ENCODE assay signal across 8 mouse cellular contexts in genomic region chr4:101648745-101649144, GRCm38 (mm10). TPM values are rescaled to one million over a fixed set of nuclear protein-coding genes. Genes with fewer than 3 reads are reported as not detected.
DNase-seq lines count a peak whose midpoint lies in the region; ATAC-seq lines count a peak whose summit lies in the region.

No protein-coding gene starts in this region.

- DNase-seq in embryo, embryonic 10.5 days (ENCODE audit: low spot score), result peak; percentile 8
- DNase-seq in embryo, embryonic 9.5 days (ENCODE audit: extremely low spot score), result no peak
- DNase-seq in A20 (ENCODE audit: low read depth, low spot score), result peak; percentile 25
- DNase-seq in forebrain, embryonic 14.5 days (ENCODE audit: low spot score), result no peak
- no peak for DNase-seq in left cerebral cortex, postnatal 25 days (ENCODE audit: low spot score in 2 of 2)
- DNase-seq in adrenal gland, adult 8-10 months, result no peak

- peaks cover 10% of the 10 kb centered on the region for H3K4me1 ChIP-seq in forebrain, embryonic 14.5 days (ENCODE audit: control insufficient read depth, insufficient read depth, low read length)
- peaks cover 60% of the 10 kb centered on the region for H3K4me1 ChIP-seq in liver, embryonic 15.5 days (replicated peaks)

- WGBS in forebrain, embryonic 14.5 days, result 91% methylated on average over 1 of the region's 1 CpGs
- 12% methylated on average over 1 of the region's 1 CpGs for WGBS in liver, embryonic 15.5 days (ENCODE audit: insufficient replicate concordance)

- intact Hi-C loops in left cerebral cortex, postnatal 25 days (cut with DNase I), result loop anchor here (10.0 kb wide), 2 partner anchors 264 to 294 kb away; no protein-coding TSS in a partner anchor

- peak overlapping the region; percentile 55 for H3K4me2 ChIP-seq in forebrain, embryonic 14.5 days (ENCODE audit: low read length)
- peak overlapping the region; percentile 80 for H3K4me2 ChIP-seq in liver, embryonic 15.5 days

- peak overlapping the region; percentile 84 for H3K4me3 ChIP-seq in forebrain, embryonic 14.5 days (ENCODE audit: low read depth, low read length)
- peak overlapping the region; percentile 88 for H3K4me3 ChIP-seq in liver, embryonic 15.5 days (replicated peaks)

- no peak overlapping the region for H3K27ac ChIP-seq in forebrain, embryonic 14.5 days (ENCODE audit: low read depth, low read length)
- H3K27ac ChIP-seq in liver, embryonic 15.5 days (replicated peaks), result peak overlapping the region; percentile 94

- 0 out of 2 replicates have a peak overlapping the region, but pooled peaks have one; percentile 89 for H3K9ac ChIP-seq in forebrain, embryonic 14.5 days (ENCODE audit: low read length)
- H3K9ac ChIP-seq in liver, embryonic 15.5 days, result peak overlapping the region; percentile 91

- no peak for ATAC-seq in forebrain, embryonic 14.5 days
- no peak for ATAC-seq in liver, embryonic 15.5 days (ENCODE audit: insufficient read depth)
- no peak for ATAC-seq in frontal cortex, adult (ENCODE audit: low TSS enrichment)

- no peaks in the 10 kb centered on the region for H3K36me3 ChIP-seq in forebrain, embryonic 14.5 days (ENCODE audit: control insufficient read depth, insufficient read depth, low read length)
- 0 out of 2 replicates have a peak, but pooled peaks cover 4% of the 10 kb centered on the region for H3K36me3 ChIP-seq in liver, embryonic 15.5 days (replicated peaks)

- no peaks in the 10 kb centered on the region for H3K27me3 ChIP-seq in forebrain, embryonic 14.5 days (replicated peaks; ENCODE audit: control insufficient read depth, insufficient read depth, low read length)
- H3K27me3 ChIP-seq in liver, embryonic 15.5 days, result no peaks in the 10 kb centered on the region

- H3K9me3 ChIP-seq in forebrain, embryonic 14.5 days (replicated peaks; ENCODE audit: control insufficient read depth, low read length), result no peaks in the 10 kb centered on the region
- no peaks in the 10 kb centered on the region for H3K9me3 ChIP-seq in liver, embryonic 15.5 days (replicated peaks)

RNA-seq across cellular contexts. Expression of gene Leprot, which starts 1.2 kb away (rescaled TPM):
- polyA plus RNA-seq in forebrain, embryonic 14.5 days (2014; fragmentation: Nextera tagmentation; extraction: Ambion mirVana), result 95.9 and 98.5 TPM in 2 replicates
- 47.5 and 47.9 TPM in 2 replicates for polyA plus RNA-seq in liver, embryonic 15.5 days (2015; fragmentation: Nextera tagmentation; extraction: Ambion mirVana)
- 10 to 100 TPM; 26.4 to 27.8 TPM for total RNA-seq in left cerebral cortex, postnatal 25 days (2021)
- total RNA-seq in adrenal gland, adult 8-10 months (2022), result 10 to 100 TPM; 61.4 to 92.7 (median 75.5) TPM

Comparison
In these comparisons a context has a peak if more than half of its experiments do, and no peak if none do; other contexts are left out.
1. DNase-seq: peak in embryo, embryonic 10.5 days (single experiment) and A20 (single experiment); none in embryo, embryonic 9.5 days (single experiment), forebrain, embryonic 14.5 days (single experiment), left cerebral cortex, postnatal 25 days (0 of 2) and adrenal gland, adult 8-10 months (single experiment).